Comparison of ENCODE assay signal across 9 mouse cellular contexts in genomic region chr5:129594116-129595114, GRCm38 (mm10). TPM values are rescaled to one million over a fixed set of nuclear protein-coding genes. Genes with fewer than 3 reads are reported as not detected.
DNase-seq lines count a peak whose midpoint lies in the region; ATAC-seq and TF ChIP-seq lines count a peak whose summit lies in the region.
"Had no signal": no experiment of that assay in that cellular context is flagged by ENCODE, and none has a peak within 500 bp of the region (broad histone marks: within the 10 kb centered on the region; RNA-seq: fewer than 3 reads in every experiment).

No protein-coding gene starts in this region.

- no peaks in the 10 kb centered on the region for H3K9me3 ChIP-seq in embryonic facial prominence, embryonic 14.5 days (ENCODE audit: control insufficient read depth, low read length)
- H3K9me3 ChIP-seq in lung, embryonic 14.5 days (ENCODE audit: low read depth, low read length) = no peaks in the 10 kb centered on the region
- H3K9me3 ChIP-seq: embryonic facial prominence, embryonic 15.5 days had no signal

- H3K9ac ChIP-seq in embryonic facial prominence, embryonic 14.5 days (ENCODE audit: low read depth, low read length) = no peak overlapping the region
- no peak overlapping the region for H3K9ac ChIP-seq in lung, embryonic 14.5 days
- H3K9ac ChIP-seq: embryonic facial prominence, embryonic 15.5 days had no signal

- intact Hi-C loops in heart, postnatal 10 days (cut with DNase I) = loop anchor here (2.0 kb wide), 2 partner anchors 416 to 532 kb away; no protein-coding TSS in a partner anchor

- peak; percentile 99 for TF ChIP-seq CTCF in lung, embryonic 14.5 days (IDR thresholded peaks at IDR 0.05; ENCODE audit: low read depth)
- TF ChIP-seq CTCF in thymus, adult 2 months (IDR thresholded peaks at IDR 0.05; ENCODE audit: borderline replicate concordance, control insufficient read depth, extremely low read depth, insufficient read depth, low read length, poor library complexity) = peak; percentile 98

- peak; percentile 60 for ATAC-seq in embryonic facial prominence, embryonic 14.5 days (ENCODE audit: low read depth)
- ATAC-seq in lung, embryonic 14.5 days (ENCODE audit: insufficient read depth) = peak; percentile 82

- no peak overlapping the region for H3K27ac ChIP-seq in embryonic facial prominence, embryonic 14.5 days (replicated peaks; ENCODE audit: low read depth, low read length)
- no peak overlapping the region for H3K27ac ChIP-seq in lung, embryonic 14.5 days (ENCODE audit: low read depth)
- H3K27ac ChIP-seq in thymus, adult 2 months (ENCODE audit: control insufficient read depth, insufficient read depth, low read length) = no peak overlapping the region
- H3K27ac ChIP-seq: embryonic facial prominence, embryonic 15.5 days had no signal

- H3K27me3 ChIP-seq in embryonic facial prominence, embryonic 14.5 days (replicated peaks; ENCODE audit: control insufficient read depth, insufficient read depth, low read length) = no peaks in the 10 kb centered on the region
- H3K27me3 ChIP-seq in lung, embryonic 14.5 days (ENCODE audit: insufficient read depth, low read length) = no peaks in the 10 kb centered on the region
- H3K27me3 ChIP-seq in thymus, adult 2 months (ENCODE audit: control insufficient read depth, insufficient read depth, low read length) = no peaks in the 10 kb centered on the region

- no peaks in the 10 kb centered on the region for H3K4me1 ChIP-seq in embryonic facial prominence, embryonic 14.5 days (ENCODE audit: control insufficient read depth, insufficient read depth, low read length)
- H3K4me1 ChIP-seq in lung, embryonic 14.5 days (ENCODE audit: insufficient read depth) = no peaks in the 10 kb centered on the region
- H3K4me1 ChIP-seq in thymus, adult 2 months (replicated peaks; ENCODE audit: control insufficient read depth, insufficient read depth, low read length) = no peaks in the 10 kb centered on the region

- peak; percentile 78 for DNase-seq in CD4-positive helper T cell, adult 2 months (ENCODE audit: low read depth, low spot score)
- DNase-seq in adrenal gland, postnatal 36 days = peak; percentile 87
- DNase-seq in embryonic facial prominence, embryonic 14.5 days (ENCODE audit: low spot score) = peak; percentile 81
- peak; percentile 83 to 92 for DNase-seq in heart, postnatal 10 days
- DNase-seq in layer of hippocampus, adult 11-12 months (ENCODE audit: low spot score) = peak; percentile 86
- DNase-seq in lung, embryonic 14.5 days = peak; percentile 94
- DNase-seq in ovary, postnatal 10 days (ENCODE audit: low spot score) = peak; percentile 71
- peak; percentile 80 for DNase-seq in thymus, adult 2 months

- no peak overlapping the region for H3K4me2 ChIP-seq in embryonic facial prominence, embryonic 14.5 days (ENCODE audit: low read depth, low read length)
- H3K4me2 ChIP-seq in lung, embryonic 14.5 days = no peak overlapping the region
- H3K4me2 ChIP-seq: embryonic facial prominence, embryonic 15.5 days had no signal

- no peak overlapping the region for H3K4me3 ChIP-seq in embryonic facial prominence, embryonic 14.5 days (ENCODE audit: low read depth, low read length)
- no peak overlapping the region for H3K4me3 ChIP-seq in lung, embryonic 14.5 days (ENCODE audit: low read depth, low read length)
- no peak overlapping the region for H3K4me3 ChIP-seq in thymus, adult 2 months (ENCODE audit: control insufficient read depth, insufficient read depth, low read length)
- H3K4me3 ChIP-seq: embryonic facial prominence, embryonic 15.5 days had no signal

- TF ChIP-seq POLR2A in thymus, adult 2 months (IDR thresholded peaks at IDR 0.05; ENCODE audit: control insufficient read depth, extremely low read depth, insufficient read depth, low read length, poor library complexity) = no peak

- 35% methylated on average over 17 of the region's 19 CpGs for WGBS in embryonic facial prominence, embryonic 14.5 days
- WGBS in lung, embryonic 14.5 days = 30% methylated on average over 19 of the region's 19 CpGs
- WGBS in thymus, adult 2 months = 52% methylated on average over 19 of the region's 19 CpGs

- no peaks in the 10 kb centered on the region for H3K36me3 ChIP-seq in embryonic facial prominence, embryonic 14.5 days (ENCODE audit: control insufficient read depth, insufficient read depth, low read length)
- no peaks in the 10 kb centered on the region for H3K36me3 ChIP-seq in lung, embryonic 14.5 days (ENCODE audit: insufficient read depth)
- H3K36me3 ChIP-seq in thymus, adult 2 months (ENCODE audit: control insufficient read depth, insufficient read depth, low read length) = no peaks in the 10 kb centered on the region
- H3K36me3 ChIP-seq: embryonic facial prominence, embryonic 15.5 days had no signal

RNA-seq across cellular contexts. Expression of gene Mmp17, which starts 10.4 kb away (rescaled TPM):
- total RNA-seq in adrenal gland, postnatal 36 days (2021) = 1 to 10 TPM in 1 of 2 experiments, under 1 TPM in 1; 0.95 to 1.9 TPM
- 2.1 and 2.6 TPM in 2 replicates for polyA plus RNA-seq in embryonic facial prominence, embryonic 14.5 days (2014; fragmentation: Nextera tagmentation; extraction: Ambion mirVana)
- total RNA-seq in heart, postnatal 10 days (2021) = 1 to 10 TPM in 1 of 2 experiments, under 1 TPM in 1; 0.89 to 1.7 TPM
- polyA plus RNA-seq in lung, embryonic 14.5 days (2014; fragmentation: Nextera tagmentation; extraction: Ambion mirVana) = 1.4 and 1.5 TPM in 2 replicates
- 3.4 and 3.5 TPM in 2 replicates for polyA plus RNA-seq in thymus, adult 2 months (2012; rRNA removed)
